Mouse (Mus musculus) thymus, postnatal 25 days (tissue): ENCODE results near the gene Hsp90ab1.

ENCODE experiments used
- DNase-seq: peaks from one replicate; pipeline ENCODE4 v3.0.0; 2022

The Hsp90ab1 gene

DNA sequence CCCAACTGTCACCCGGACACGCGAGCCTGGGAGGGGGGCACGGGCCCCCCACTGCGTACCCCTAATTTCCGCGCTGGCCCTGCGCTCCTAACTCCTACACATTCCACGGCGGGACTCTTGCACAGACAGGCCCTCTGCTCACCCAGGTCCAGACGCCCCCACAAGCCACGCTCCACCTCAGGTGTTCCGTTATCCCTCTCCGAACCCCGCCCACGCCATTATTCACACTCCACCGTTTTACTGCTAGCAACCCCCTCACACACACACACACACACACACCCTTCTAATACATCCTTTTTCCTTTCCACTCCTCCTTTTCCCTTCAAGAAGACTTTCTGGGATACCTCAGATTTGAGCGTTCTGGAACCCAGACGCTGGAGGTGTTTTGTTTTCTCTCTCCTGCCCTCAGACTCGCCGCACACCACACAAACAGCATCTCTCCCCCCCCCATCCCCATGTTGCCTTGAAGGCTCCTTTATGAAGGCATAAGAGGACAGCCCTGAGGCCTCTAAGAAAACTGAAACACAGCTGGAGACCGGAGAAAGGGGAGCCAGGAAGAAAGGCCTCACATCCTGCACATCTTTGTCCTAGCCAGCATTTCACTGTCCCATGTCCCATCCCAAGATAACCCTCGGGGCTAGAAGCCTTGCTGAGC lies 22.8 kb upstream of the Hsp90ab1 start:
- DNase-seq, result no peak

DNA sequence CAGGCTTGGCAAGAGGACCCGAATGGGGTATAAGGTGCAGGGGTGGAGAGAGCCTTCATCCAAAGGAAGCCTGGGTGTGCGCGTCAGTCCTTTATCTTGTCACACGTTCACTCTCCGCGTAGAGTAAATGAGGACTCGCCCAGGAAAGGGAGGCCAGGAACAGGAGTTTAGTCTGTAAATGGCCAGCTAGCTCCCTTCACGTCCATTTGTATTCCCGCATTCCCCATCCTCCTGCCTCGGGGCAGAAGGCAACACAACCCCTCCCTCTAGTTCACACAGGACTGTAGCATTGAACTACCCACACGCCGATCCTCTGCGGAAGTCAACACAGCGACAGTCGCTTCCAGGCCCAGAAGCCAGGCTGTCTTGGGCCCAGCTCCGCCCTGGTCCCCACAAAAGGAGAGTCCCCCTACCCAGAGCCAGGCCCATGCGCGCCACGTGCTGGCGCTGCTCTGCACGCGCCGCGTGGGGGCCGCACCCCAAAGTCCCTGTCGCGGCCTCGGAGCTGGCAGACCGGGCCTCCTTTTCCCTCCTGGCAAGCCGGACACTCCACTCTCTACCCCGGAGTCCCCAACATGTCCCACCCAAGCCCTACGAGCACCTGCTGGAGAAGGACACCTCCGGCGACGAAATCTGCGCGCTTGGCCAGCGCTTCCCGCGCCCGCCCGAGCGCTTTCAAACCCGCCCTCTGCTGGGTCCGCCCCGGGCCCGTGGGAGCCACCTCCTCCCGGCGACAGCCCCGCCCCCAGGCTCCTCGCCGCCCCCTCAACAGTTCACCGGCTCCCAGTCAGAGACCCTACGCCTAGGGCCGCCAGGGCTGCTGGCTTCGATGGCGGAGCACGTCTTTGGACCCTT lies 22.0 kb upstream of the Hsp90ab1 start:
- DNase-seq, result peak; percentile 89

DNA sequence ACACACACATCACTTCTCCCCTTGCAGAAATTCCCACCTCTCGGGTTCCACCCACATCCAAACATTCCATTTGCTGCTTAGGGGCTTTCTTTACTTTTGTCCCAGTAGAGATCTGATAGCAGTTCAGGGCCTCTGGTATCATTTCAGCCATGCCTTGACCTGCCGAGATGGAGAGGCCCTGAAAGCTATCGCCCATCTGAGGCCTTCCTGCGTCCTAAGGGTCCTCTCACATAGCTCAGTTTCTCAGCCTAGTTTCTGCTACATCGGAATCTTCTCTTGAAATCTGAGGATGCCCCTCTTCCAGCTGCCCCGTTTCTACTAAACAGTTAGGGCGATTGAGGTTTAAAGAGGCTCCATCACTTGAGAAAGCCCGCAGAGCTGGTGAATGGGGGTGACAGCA lies 21.1 kb upstream of the Hsp90ab1 start:
- DNase-seq, result no peak

DNA sequence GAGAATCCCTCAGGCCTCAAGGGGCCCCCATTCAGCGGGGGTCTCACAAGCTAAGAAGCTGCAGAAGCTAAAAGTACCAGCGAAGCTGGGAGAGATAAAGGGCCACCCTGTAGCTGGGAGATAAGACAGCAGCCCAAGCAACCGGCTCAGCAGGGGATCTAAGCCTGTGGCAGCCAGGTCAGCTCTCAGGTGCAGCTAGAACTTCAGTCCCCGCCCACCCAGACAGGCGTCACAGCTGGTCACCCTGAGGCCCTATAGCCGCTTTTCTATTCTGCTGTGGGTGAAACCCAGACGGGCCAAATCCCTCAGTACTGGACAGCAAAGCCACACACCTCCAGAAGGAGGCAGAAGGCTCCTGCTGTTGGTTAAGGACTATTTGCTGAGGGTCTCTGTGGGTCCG lies 20.4 kb upstream of the Hsp90ab1 start:
- no peak for DNase-seq

- DNase-seq, result no peak
Measured at GRCm38 (mm10) chr17:45592606-45593431, 19.7 kb upstream of the Hsp90ab1 start.

- no peak for DNase-seq
Measured at GRCm38 (mm10) chr17:45591701-45592605, 18.9 kb upstream of the Hsp90ab1 start.

GRCm38 (mm10) chr17:45590410-45590809 lies 17.3 kb upstream of the Hsp90ab1 start:
- DNase-seq, result no peak

DNA sequence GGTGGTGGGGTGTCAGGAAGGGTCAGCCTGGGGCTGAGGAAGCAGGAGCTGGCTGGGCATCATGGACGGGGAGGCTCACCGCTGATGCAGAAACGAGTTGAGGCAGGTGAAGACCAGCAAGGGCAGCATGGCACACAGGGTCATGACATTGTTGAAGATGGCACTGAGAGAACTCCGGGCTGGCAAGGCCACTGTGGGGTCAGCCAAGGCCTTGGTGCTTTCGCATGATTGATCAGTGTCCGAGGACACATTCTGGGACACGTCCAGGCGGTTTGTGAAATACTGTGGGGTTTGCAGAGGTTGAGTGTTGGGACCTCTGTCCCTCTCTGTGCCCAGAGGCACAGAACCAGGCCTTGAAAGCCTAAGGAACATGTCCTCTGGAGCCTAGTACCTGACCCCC lies 16.8 kb upstream of the Hsp90ab1 start:
- no peak for DNase-seq

DNA sequence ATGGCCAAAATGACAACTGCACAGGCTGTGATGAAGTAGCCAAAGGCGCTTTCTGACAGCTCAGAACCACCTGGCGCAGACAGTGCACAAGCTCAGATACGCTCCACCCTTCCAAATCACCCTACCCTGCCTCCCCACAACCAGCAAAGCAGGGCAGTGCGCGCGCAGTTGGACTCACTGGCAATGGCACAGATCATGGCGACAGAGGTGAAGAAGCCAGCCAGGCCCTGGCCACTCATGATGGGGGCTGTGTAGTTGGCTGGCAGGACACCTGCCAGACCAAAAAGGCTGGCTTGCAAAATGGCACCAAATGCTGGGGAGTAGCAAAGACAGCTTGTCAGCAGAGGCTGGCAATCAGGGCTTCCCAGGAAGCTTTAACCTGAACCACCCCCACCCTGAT lies 16.2 kb upstream of the Hsp90ab1 start:
- no peak for DNase-seq

DNA sequence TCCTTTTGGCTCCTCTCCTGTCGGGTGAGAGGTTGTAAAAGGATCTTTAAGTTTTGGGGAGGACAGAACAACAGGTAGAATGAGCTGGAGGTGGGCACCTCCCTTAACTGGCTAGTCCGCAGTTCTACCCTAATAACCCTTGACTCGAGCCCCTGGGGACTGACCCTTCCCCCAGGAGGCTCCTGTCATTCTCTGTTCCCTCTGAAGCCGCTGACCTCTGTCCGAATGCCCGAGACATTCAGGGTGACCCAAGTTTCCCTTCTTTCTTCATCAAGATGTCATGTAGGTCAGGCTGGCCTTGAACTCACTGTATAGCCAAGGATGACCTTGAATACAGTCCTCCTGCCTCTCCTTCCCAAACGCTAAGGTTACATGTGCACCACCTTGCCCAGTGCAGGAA lies 15.3 kb upstream of the Hsp90ab1 start:
- no peak for DNase-seq

GRCm38 (mm10) chr17:45586449-45586837 lies 13.4 kb upstream of the Hsp90ab1 start:
- DNase-seq, result peak; percentile 52

DNA sequence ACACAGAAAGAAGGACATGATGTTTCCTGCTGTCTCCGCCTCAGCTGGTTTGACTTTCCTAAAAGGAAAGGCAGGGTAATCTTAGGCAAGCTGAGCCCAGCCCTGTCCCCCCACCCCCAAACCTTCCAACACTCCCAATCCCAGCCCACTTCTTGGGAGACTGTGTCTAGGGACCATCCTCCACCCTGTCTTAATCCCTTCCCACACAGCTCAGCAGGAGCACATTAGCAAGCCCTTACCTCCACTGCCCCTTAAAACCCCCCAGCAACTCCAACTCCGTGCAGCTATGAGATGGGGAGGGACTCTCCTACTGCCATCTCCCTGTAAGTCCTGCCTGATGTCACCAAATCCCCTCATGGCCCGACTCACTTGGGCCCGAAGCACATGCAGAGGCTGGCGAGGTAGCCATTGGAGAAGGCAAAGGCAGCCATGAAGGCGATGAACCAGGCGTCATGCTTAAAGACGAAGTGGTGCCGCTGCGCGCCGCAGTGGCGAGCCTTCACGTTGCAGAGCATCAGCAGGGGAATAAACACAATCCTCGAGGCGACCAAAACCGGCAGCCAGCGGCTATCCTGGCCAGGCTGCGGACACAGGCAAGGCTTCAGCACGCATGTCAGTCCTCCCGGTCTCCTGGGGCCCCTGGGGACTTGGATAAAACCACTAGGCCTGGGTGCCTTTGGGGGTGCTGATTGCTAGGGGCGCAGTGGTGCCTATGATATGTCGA lies 12.8 kb upstream of the Hsp90ab1 start:
- DNase-seq, result no peak

- DNase-seq, result peak; percentile 82
Measured at GRCm38 (mm10) chr17:45584939-45585678, 12.0 kb upstream of the Hsp90ab1 start.

GRCm38 (mm10) chr17:45584096-45584896 lies 11.2 kb upstream of the Hsp90ab1 start:
- DNase-seq, result no peak

GRCm38 (mm10) chr17:45582715-45583355 lies 9.8 kb upstream of the Hsp90ab1 start:
- DNase-seq, result peak; percentile 58

GRCm38 (mm10) chr17:45582188-45582587 lies 9.1 kb upstream of the Hsp90ab1 start:
- no peak for DNase-seq

DNA sequence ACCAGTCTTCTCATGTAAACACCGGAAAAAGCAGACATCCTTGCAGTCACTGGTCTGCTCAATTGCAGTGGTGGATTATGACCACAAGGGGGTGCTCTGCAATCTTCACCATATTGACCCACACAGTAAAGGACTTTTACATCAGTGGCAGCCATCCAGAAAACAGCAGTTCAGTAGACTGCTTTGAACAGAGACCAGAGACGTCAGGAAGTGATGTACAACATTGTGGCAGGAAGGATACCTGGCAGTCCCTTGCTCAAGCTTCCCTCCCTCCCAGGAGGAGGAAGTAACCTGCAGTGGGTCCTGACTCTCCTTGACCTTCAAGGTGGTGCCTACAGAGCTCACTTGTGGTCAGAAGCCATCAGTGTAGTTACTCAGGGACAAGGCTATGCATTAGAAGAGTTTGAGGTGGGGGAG lies 8.5 kb upstream of the Hsp90ab1 start:
- peak; percentile 79 for DNase-seq

- DNase-seq, result no peak
Measured at GRCm38 (mm10) chr17:45580958-45581477, 7.9 kb upstream of the Hsp90ab1 start.

DNA sequence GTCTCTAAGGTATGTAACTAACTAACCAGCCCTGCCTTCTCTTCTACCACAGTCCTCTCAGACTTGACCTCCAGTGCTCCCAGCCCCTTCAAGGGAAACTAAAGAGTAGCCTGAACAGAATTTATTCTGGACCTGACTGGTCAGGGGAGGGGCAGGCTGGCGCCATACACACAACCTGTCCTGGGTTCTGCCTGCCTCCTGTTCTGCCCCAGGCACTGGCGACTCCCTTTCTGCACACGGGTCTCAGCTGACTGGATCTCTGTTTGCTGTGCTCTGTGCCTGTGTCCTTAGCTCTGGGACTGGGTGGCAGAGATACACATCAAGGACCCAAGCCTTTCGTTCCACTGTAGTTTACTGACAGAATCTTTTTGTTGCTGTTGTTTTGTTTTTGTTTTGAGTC lies 6.5 kb upstream of the Hsp90ab1 start:
- DNase-seq, result no peak
